ENCODE assay signal across 10 mouse cellular contexts in genomic region chr7:110706696-110707087, GRCm38 (mm10).
A peak's percentile ranks its signal among the peaks of the same experiment; 100 is the strongest.
DNase-seq lines count a peak whose midpoint lies in the region; ATAC-seq and TF ChIP-seq lines count a peak whose summit lies in the region.
"Had no signal": no experiment of that assay in that cellular context is flagged by ENCODE, and none has a peak within 500 bp of the region (broad histone marks: within the 10 kb centered on the region; RNA-seq: fewer than 3 reads in every experiment).

No protein-coding gene starts in this region.

- 19% methylated on average over 10 of the region's 10 CpGs for WGBS in kidney, postnatal 0 days
- 19% methylated on average over 10 of the region's 10 CpGs for WGBS in kidney, embryonic 15.5 days
- 66% methylated on average over 10 of the region's 10 CpGs for WGBS in forebrain, embryonic 10.5 days

- 0 out of 2 replicates have a peak, but pooled peaks cover 4% of the 10 kb centered on the region for H3K4me1 ChIP-seq in kidney, postnatal 0 days (replicated peaks; ENCODE audit: insufficient read depth, low read length)
- H3K4me1 ChIP-seq in kidney, embryonic 15.5 days, result peaks cover 10% of the 10 kb centered on the region
- H3K4me1 ChIP-seq in forebrain, embryonic 10.5 days, result peaks cover 11% of the 10 kb centered on the region; the same call in 1 of the 2 replicates
- H3K4me1 ChIP-seq: hindbrain, embryonic 13.5 days had no signal

- H3K4me3 ChIP-seq in kidney, postnatal 0 days (replicated peaks; ENCODE audit: low read depth, low read length), result no peak overlapping the region
- H3K4me3 ChIP-seq in kidney, embryonic 15.5 days (replicated peaks), result no peak overlapping the region
- H3K4me3 ChIP-seq in forebrain, embryonic 10.5 days, result no peak overlapping the region
- H3K4me3 ChIP-seq: embryonic facial prominence, embryonic 13.5 days; hindbrain, embryonic 13.5 days had no signal

- no peak for TF ChIP-seq CTCF in kidney, postnatal 0 days (IDR thresholded peaks at IDR 0.05; ENCODE audit: low read depth)
- no peak for TF ChIP-seq CTCF in Patski (IDR thresholded peaks at IDR 0.05)

- no peak overlapping the region for H3K9ac ChIP-seq in kidney, postnatal 0 days (ENCODE audit: low read depth, low read length)
- H3K9ac ChIP-seq in kidney, embryonic 15.5 days, result no peak overlapping the region
- H3K9ac ChIP-seq: embryonic facial prominence, embryonic 13.5 days; hindbrain, embryonic 13.5 days had no signal

- no peaks in the 10 kb centered on the region for H3K36me3 ChIP-seq in kidney, postnatal 0 days (ENCODE audit: insufficient read depth, low read length)
- H3K36me3 ChIP-seq in kidney, embryonic 15.5 days, result no peaks in the 10 kb centered on the region
- no peaks in the 10 kb centered on the region for H3K36me3 ChIP-seq in forebrain, embryonic 10.5 days (replicated peaks)
- H3K36me3 ChIP-seq: embryonic facial prominence, embryonic 13.5 days; hindbrain, embryonic 13.5 days had no signal

- CTCF ChIA-PET in Patski (lab: Charles Lee), result interaction anchor here (1.1 kb wide), 1 partner anchor 21 kb away, joined by 4 read pairs; no protein-coding TSS in a partner anchor

- no peak overlapping the region for H3K4me2 ChIP-seq in kidney, postnatal 0 days (ENCODE audit: low read length)
- H3K4me2 ChIP-seq in kidney, embryonic 15.5 days, result no peak overlapping the region
- H3K4me2 ChIP-seq: embryonic facial prominence, embryonic 13.5 days; hindbrain, embryonic 13.5 days had no signal

- no peaks in the 10 kb centered on the region for H3K27me3 ChIP-seq in kidney, postnatal 0 days (ENCODE audit: insufficient read depth, low read length)
- 0 out of 2 replicates have a peak, but pooled peaks cover 2% of the 10 kb centered on the region for H3K27me3 ChIP-seq in kidney, embryonic 15.5 days
- no peaks in the 10 kb centered on the region for H3K27me3 ChIP-seq in Patski
- H3K27me3 ChIP-seq in forebrain, embryonic 10.5 days (ENCODE audit: poor library complexity, severe bottlenecking), result no peaks in the 10 kb centered on the region
- H3K27me3 ChIP-seq: hindbrain, embryonic 13.5 days had no signal

- ATAC-seq in kidney, postnatal 0 days (replicated peaks; ENCODE audit: low FRiP score, low read depth), result no peak
- ATAC-seq in kidney, embryonic 15.5 days (replicated peaks; ENCODE audit: low FRiP score), result no peak
- ATAC-seq in Patski, result peak; percentile 26

- POLR2A ChIA-PET in Patski (lab: Charles Lee), result no interaction called here

- H3K9me3 ChIP-seq in kidney, postnatal 0 days (replicated peaks; ENCODE audit: low read length), result no peaks in the 10 kb centered on the region
- 0 out of 2 replicates have a peak, but pooled peaks cover 6% of the 10 kb centered on the region for H3K9me3 ChIP-seq in kidney, embryonic 15.5 days (replicated peaks)
- H3K9me3 ChIP-seq in forebrain, embryonic 10.5 days, result no peaks in the 10 kb centered on the region; the same call in 1 of the 2 replicates
- H3K9me3 ChIP-seq: embryonic facial prominence, embryonic 13.5 days had no signal

- H3K27ac ChIP-seq in kidney, postnatal 0 days, result no peak overlapping the region
- H3K27ac ChIP-seq in kidney, embryonic 15.5 days, result no peak overlapping the region
- H3K27ac ChIP-seq in forebrain, embryonic 10.5 days, result no peak overlapping the region
- H3K27ac ChIP-seq: embryonic facial prominence, embryonic 13.5 days; hindbrain, embryonic 13.5 days had no signal

- peak; percentile 78 for DNase-seq in kidney, postnatal 0 days (ENCODE audit: low spot score)
- DNase-seq in Patski (ENCODE audit: low read depth, low spot score), result no peak
- peak; percentile 55 to 83 for DNase-seq in gastrocnemius, postnatal 4 days (ENCODE audit: low spot score in 2 of 2)
- DNase-seq in lung, postnatal 10 days, result peak; percentile 82
- no peak for DNase-seq in forebrain, embryonic 10.5 days (ENCODE audit: extremely low spot score, low spot score)
- no peak for DNase-seq in cerebellum, adult 9-10 months
- DNase-seq in spleen, adult 12 weeks (ENCODE audit: low spot score), result no peak

- in situ Hi-C loops in Patski (cut with MboI; ENCODE audit: low pct_unique_long_range_greater_than_20kb), result no loop called here

Comparison
In these comparisons a context has a peak if more than half of its experiments do, and no peak if none do; other contexts are left out.
1. DNase-seq: peak in kidney, postnatal 0 days (single experiment), gastrocnemius, postnatal 4 days (2 of 2) and lung, postnatal 10 days (single experiment); none in Patski (single experiment), forebrain, embryonic 10.5 days (single experiment), cerebellum, adult 9-10 months (single experiment) and spleen, adult 12 weeks (single experiment).